Mouse (Mus musculus): ENCODE measurements around the gene Rai1. TPM values are rescaled to one million over a fixed set of nuclear protein-coding genes. Genes with fewer than 3 reads are reported as not detected.

Rai1 gene
- polyA plus RNA-seq, 1 experiment from 2014 or later, result 10.7 TPM

DNA sequence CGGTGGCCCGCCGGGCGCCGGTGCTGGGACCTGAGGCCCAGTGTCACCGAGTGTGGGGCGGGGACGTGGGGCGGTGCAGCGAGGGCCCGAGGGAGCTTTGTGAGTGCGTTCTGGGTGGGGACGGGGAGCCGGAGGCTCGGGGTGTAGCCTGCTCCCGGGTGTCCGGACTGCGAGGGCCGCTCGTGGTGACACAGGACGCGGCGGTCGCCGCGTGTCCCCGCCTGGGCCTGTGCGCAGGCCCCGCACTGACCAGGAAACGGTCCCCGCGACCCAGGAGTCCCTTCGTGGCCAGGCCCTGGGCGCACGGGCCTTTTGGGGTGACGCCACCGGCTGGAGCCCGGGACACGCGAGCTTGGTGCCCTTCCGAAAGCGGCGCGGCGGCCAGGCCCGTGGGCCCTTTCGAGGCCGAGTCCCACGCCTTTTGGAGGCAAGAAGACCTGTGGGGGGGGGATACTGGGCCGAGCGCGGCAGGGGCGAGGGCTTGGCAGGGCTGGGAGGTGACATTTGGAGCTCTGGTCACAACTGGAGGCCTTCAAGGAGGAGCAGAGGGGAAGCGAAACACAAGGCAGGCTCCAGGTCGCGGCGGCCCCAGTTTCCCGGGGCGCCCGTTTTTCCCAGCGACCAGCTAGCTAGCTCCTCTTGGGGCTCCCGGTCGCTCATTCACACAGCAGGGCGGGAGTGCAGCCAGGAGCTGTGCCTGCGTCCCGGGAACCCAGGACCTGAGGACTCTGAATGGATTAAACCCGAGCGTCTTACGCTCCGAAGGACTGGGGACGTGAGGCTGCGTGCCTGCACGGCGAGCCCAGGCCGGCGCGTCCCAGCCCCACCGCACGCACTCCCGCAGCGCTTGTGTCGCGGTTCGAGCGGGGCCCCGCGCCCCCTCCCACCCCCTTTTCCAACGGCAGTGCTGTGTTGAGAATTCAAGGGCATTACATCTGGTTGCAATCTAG is 1.1 kb downstream of the Rai1 start:
- WGBS, result under 1% methylated on average over 81 of the region's 88 CpGs
- peak overlapping the region; percentile 92 for H3K4me3 ChIP-seq (ENCODE audit: low read depth, low read length)
- DNase-seq (ENCODE audit: low spot score) (peak; percentile 85), ATAC-seq (ENCODE audit: low FRiP score, low TSS enrichment) (peak; percentile 78)
- peak overlapping the region; percentile 97 for H3K27ac ChIP-seq (replicated peaks)
- H3K36me3 ChIP-seq (ENCODE audit: control insufficient read depth, insufficient read depth, low read length), result no peaks in the 10 kb centered on the region
- H3K4me1 ChIP-seq (replicated peaks; ENCODE audit: control insufficient read depth, insufficient read depth), result peaks cover 17% of the 10 kb centered on the region
- TF ChIP-seq EP300 (optimal IDR thresholded peaks at IDR 0.05), result no peak
- no peak for TF ChIP-seq CTCF (IDR thresholded peaks at IDR 0.05; ENCODE audit: low read depth)
- H3K4me2 ChIP-seq (replicated peaks; ENCODE audit: low read depth), result peak overlapping the region; percentile 95
- no peaks in the 10 kb centered on the region for H3K27me3 ChIP-seq (ENCODE audit: control insufficient read depth, insufficient read depth, low read length)
- no peaks in the 10 kb centered on the region for H3K9me3 ChIP-seq (ENCODE audit: control insufficient read depth, low read length)
- peak overlapping the region; percentile 98 for H3K9ac ChIP-seq (ENCODE audit: low read length)

DNA sequence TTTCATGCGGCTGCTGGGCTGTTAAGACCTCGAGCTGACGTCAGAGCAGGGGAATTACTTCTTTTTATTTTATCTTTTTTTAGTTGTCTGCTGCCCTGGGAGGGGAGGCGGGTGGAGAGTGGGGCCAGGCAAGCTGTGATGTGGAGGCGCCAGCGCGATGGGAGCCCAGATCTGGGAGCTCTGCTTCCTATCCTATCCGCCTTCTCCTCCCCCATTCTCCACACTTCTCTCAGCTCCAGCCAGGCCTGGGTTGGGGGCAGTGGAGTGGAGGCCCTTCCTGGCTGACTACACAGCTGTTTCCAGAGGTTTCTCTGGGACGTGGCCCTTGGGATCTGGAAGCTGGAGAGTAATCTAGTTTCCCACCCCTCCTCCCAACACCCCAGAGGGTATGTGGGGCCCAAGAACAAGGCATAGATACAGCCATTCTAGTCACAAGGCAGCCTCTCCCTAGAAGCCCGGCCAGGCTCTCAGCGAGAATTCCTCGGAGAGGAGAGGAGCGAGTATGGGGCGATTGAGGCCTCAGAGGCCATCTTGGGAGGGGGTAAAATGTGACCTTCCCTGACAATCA is 1.8 kb downstream of the Rai1 start:
- WGBS, result 3% methylated on average over 14 of the region's 14 CpGs
- peak overlapping the region; percentile 98 for H3K9ac ChIP-seq (ENCODE audit: low read length)
- no peak for TF ChIP-seq EP300 (optimal IDR thresholded peaks at IDR 0.05)
- no peak for TF ChIP-seq CTCF (IDR thresholded peaks at IDR 0.05; ENCODE audit: low read depth)
- H3K4me3 ChIP-seq (ENCODE audit: low read depth, low read length), result peak overlapping the region; percentile 92
- H3K27ac ChIP-seq (replicated peaks), result peak overlapping the region; percentile 97
- H3K4me1 ChIP-seq (replicated peaks; ENCODE audit: control insufficient read depth, insufficient read depth), result peaks cover 18% of the 10 kb centered on the region
- peak; percentile 16 for ATAC-seq (ENCODE audit: low FRiP score, low TSS enrichment)
- H3K27me3 ChIP-seq (ENCODE audit: control insufficient read depth, insufficient read depth, low read length), result no peaks in the 10 kb centered on the region
- peak overlapping the region; percentile 95 for H3K4me2 ChIP-seq (replicated peaks; ENCODE audit: low read depth)
- no peaks in the 10 kb centered on the region for H3K9me3 ChIP-seq (ENCODE audit: control insufficient read depth, low read length)
- H3K36me3 ChIP-seq (ENCODE audit: control insufficient read depth, insufficient read depth, low read length), result no peaks in the 10 kb centered on the region
- DNase-seq (ENCODE audit: low spot score), result peak; percentile 55

DNA sequence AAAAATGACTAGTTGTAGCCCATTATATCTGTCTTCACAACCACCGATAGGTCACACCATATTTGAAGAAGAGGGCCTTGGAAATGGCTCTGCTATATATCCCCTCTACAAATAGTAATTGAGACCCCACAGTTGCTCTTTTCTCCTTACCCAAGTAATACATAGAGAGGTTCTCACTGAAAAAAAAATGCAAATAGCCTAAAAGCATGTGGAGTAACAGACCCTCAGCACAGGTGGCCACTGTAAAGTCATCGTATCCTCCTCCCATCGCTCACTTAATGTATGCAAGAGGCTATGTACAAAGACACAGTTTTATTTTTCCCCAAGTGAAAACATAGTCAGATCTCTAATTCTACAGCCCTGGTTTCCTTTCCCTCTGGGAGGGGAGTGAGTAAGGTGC is 2.6 kb downstream of the Rai1 start:
- ATAC-seq (ENCODE audit: low FRiP score, low TSS enrichment) (no peak), DNase-seq (ENCODE audit: low spot score) (no peak)
- no peak overlapping the region for H3K4me3 ChIP-seq (ENCODE audit: low read depth, low read length)
- H3K27me3 ChIP-seq (ENCODE audit: control insufficient read depth, insufficient read depth, low read length), result no peaks in the 10 kb centered on the region
- H3K4me1 ChIP-seq (replicated peaks; ENCODE audit: control insufficient read depth, insufficient read depth), result peaks cover 26% of the 10 kb centered on the region
- peak overlapping the region; percentile 56 for H3K27ac ChIP-seq (replicated peaks)
- no peak for TF ChIP-seq CTCF (IDR thresholded peaks at IDR 0.05; ENCODE audit: low read depth)
- no peak for TF ChIP-seq EP300 (optimal IDR thresholded peaks at IDR 0.05)
- 61% methylated on average over 3 of the region's 3 CpGs for WGBS
- H3K4me2 ChIP-seq (replicated peaks; ENCODE audit: low read depth), result no peak overlapping the region; the same call in 1 of the 2 replicates
- no peaks in the 10 kb centered on the region for H3K36me3 ChIP-seq (ENCODE audit: control insufficient read depth, insufficient read depth, low read length)
- H3K9me3 ChIP-seq (ENCODE audit: control insufficient read depth, low read length), result no peaks in the 10 kb centered on the region
- no peak overlapping the region for H3K9ac ChIP-seq (ENCODE audit: low read length)

DNA sequence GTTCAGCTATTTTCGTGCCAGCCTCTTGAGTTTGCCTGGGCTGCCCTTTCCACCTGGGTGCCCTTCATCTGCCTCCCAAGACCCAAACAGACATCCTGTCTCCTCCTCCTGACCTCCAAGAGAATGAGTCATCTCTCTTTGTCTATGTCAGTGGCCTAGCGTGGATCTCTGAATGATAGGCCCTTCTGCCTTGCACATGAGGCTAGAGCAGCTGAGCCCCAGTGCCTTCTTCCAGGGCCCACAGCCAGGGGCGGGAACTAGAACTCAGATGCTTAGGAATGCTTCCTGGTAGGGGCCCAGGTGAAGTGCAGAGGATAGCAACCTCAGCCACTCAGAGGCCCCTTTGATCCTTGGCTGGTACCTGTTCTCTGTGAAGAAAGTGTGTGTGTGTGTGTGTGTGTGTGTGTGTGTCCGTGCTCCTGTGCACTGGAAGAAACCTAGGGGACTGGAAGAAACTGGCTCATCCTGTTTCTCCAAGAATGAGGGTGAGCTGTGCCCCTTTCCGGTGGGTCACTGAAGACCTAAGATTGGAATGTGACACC is 3.9 kb downstream of the Rai1 start:
- peaks cover 34% of the 10 kb centered on the region for H3K4me1 ChIP-seq (replicated peaks; ENCODE audit: control insufficient read depth, insufficient read depth)
- peak overlapping the region; percentile 27 for H3K4me2 ChIP-seq (replicated peaks; ENCODE audit: low read depth)
- TF ChIP-seq CTCF (IDR thresholded peaks at IDR 0.05; ENCODE audit: low read depth), result no peak
- H3K36me3 ChIP-seq (ENCODE audit: control insufficient read depth, insufficient read depth, low read length), result no peaks in the 10 kb centered on the region
- no peaks in the 10 kb centered on the region for H3K27me3 ChIP-seq (ENCODE audit: control insufficient read depth, insufficient read depth, low read length)
- no peaks in the 10 kb centered on the region for H3K9me3 ChIP-seq (ENCODE audit: control insufficient read depth, low read length)
- DNase-seq (ENCODE audit: low spot score) (peak; percentile 69), ATAC-seq (ENCODE audit: low FRiP score, low TSS enrichment) (peak; percentile 15; the same call in 1 of the 2 replicates)
- H3K9ac ChIP-seq (ENCODE audit: low read length), result peak overlapping the region; percentile 18; the same call in 1 of the 2 replicates
- peak overlapping the region; percentile 73 for H3K27ac ChIP-seq (replicated peaks)
- no peak overlapping the region for H3K4me3 ChIP-seq (ENCODE audit: low read depth, low read length)
- 19% methylated on average over 5 of the region's 5 CpGs for WGBS

DNA sequence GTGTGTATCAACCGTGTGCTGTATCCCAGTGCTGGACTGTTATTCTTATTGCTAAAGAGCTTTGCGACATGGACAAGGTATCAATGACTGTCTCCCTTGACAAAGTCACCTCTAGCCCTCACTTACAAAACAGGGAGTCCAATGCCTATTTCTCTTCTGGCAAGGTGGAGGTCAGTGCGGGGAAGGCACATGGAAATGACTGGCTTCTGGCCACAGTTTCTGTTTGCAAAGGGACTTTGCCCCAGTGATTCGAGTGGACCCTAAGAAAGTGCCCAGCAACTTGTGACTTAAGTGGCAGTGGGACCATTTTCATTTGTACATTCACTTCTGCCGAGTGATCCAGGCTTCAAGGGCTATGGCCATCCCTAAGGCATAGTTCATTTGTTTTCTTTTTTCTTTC is 5.6 kb downstream of the Rai1 start:
- Histone ChIP-seq H3K9me3 (ENCODE audit: control insufficient read depth, low read length) (no peaks in the 10 kb centered on the region), H3K4me3 (ENCODE audit: low read depth, low read length) (no peak overlapping the region), H3K4me1 (replicated peaks; ENCODE audit: control insufficient read depth, insufficient read depth) (peaks cover 42% of the 10 kb centered on the region), H3K9ac (ENCODE audit: low read length) (no peak overlapping the region), H3K27ac (replicated peaks) (no peak overlapping the region), H3K36me3 (ENCODE audit: control insufficient read depth, insufficient read depth, low read length) (no peaks in the 10 kb centered on the region), H3K27me3 (ENCODE audit: control insufficient read depth, insufficient read depth, low read length) (no peaks in the 10 kb centered on the region), H3K4me2 (replicated peaks; ENCODE audit: low read depth) (no peak overlapping the region)
- WGBS, result 40% methylated on average over 5 of the region's 5 CpGs
- DNase-seq (ENCODE audit: low spot score), result no peak
- TF ChIP-seq EP300 (optimal IDR thresholded peaks at IDR 0.05), result no peak
- TF ChIP-seq CTCF (IDR thresholded peaks at IDR 0.05; ENCODE audit: low read depth), result no peak
- ATAC-seq (ENCODE audit: low FRiP score, low TSS enrichment), result no peak
